Mouse (Mus musculus) gastrocnemius, postnatal 10 days (tissue): ENCODE results near the gene Klf9. TPM values are rescaled to one million over a fixed set of nuclear protein-coding genes. Genes with fewer than 3 reads are reported as not detected.

Experiments
- microRNA-seq, 2 experiments: library from miRNA; unstranded; fragments of <30 nt; microRNA quantifications; one replicate each; pipeline ENCODE4 v1.2.0; 2021
- total RNA-seq, 2 experiments: library from RNA; stranded (reverse); gene quantifications; 2 replicates each; pipeline ENCODE4 v1.2.3; 2021

Klf9 gene
- total RNA-seq, 2 experiments from 2014 or later = 50.4 to 83.1 TPM

Small RNA genes within 50 kb of the gene (microRNA-seq; reads per million reads assigned to microRNA genes)
- gene Mir1192 = 0 to 0.32 reads per million in 2 experiments

Other genes with a start within 250 kb of the Klf9 start
- 10 to 100 TPM; 19.1 to 25.8 TPM for gene Smc5, start 132.7 kb downstream of the Klf9 start, total RNA-seq